Mouse (Mus musculus): ENCODE measurements around the gene Clec4d. TPM values are rescaled to one million over a fixed set of nuclear protein-coding genes. Genes with fewer than 3 reads are reported as not detected.
A peak's percentile ranks its signal among the peaks of the same experiment; 100 is the strongest.
"Not testable (repeated sequence)": the region's sequence is repeated elsewhere in the genome, so short reads cannot be mapped to it uniquely, and the experiment has no call there.

Gene Clec4d
- polyA plus RNA-seq, 1 experiment from 2014 or later: not detected

DNA sequence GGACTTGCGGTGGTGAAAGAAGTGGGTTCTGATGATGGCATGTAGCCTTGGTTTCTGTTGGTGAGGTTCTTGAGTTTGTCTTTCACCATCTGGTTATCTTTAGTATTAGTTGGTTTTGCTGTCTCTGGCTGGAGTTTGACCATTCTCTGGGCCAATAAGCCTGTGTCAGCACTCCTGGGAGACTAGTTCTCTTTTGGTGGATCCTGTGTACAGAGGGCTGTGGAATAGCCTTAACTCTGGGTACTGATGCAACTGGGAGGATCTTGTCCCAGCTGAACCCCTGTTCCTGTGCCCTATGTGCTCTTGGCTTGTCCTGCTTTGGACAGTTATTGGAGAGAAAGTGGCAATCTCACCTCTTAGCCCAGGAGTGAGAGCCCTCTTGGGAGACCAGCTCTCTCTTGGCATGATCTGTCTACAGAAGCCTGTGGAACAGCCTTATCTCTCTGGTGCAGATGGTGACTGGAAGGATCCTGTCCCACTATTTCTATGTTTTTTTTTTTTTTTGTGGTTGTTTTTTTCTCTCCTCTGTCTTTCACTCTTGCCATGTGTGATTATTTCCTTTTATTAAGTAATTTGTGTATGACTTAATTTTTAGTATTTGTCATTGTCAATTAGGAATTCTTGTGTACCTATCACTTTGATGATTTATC is 31.0 kb downstream of the Clec4d start:
- WGBS: 93% methylated on average over 1 of the region's 1 CpGs
- no peaks in the 10 kb centered on the region for H3K9me3 ChIP-seq (ENCODE audit: control insufficient read depth, low read depth, low read length)
- H3K27me3 ChIP-seq (ENCODE audit: control insufficient read depth, insufficient read depth, low read length): no peaks in the 10 kb centered on the region
- H3K4me1 ChIP-seq (ENCODE audit: control insufficient read depth, insufficient read depth, low read length): no peaks in the 10 kb centered on the region
- no peak overlapping the region for H3K9ac ChIP-seq (replicated peaks; ENCODE audit: low read depth, low read length)
- H3K4me2 ChIP-seq (replicated peaks; ENCODE audit: low read depth, low read length): no peak overlapping the region
- no peaks in the 10 kb centered on the region for H3K36me3 ChIP-seq (ENCODE audit: control insufficient read depth, insufficient read depth, low read length)
- H3K4me3 ChIP-seq (ENCODE audit: low read depth, low read length): no peak overlapping the region
- peak; percentile 71; the same call in 1 of the 2 replicates for ATAC-seq (ENCODE audit: insufficient number of reproducible peaks, insufficient read depth, low FRiP score, low read depth)
- no peak overlapping the region for H3K27ac ChIP-seq (ENCODE audit: low read length)

- not testable (repeated sequence) for H3K4me2 ChIP-seq (replicated peaks; ENCODE audit: low read depth, low read length); H3K4me1 ChIP-seq (ENCODE audit: control insufficient read depth, insufficient read depth, low read length); H3K9me3 ChIP-seq (ENCODE audit: control insufficient read depth, low read depth, low read length); ATAC-seq (ENCODE audit: insufficient number of reproducible peaks, insufficient read depth, low FRiP score, low read depth); H3K27ac ChIP-seq (ENCODE audit: low read length); H3K27me3 ChIP-seq (ENCODE audit: control insufficient read depth, insufficient read depth, low read length); H3K4me3 ChIP-seq (ENCODE audit: low read depth, low read length); H3K9ac ChIP-seq (replicated peaks; ENCODE audit: low read depth, low read length); H3K36me3 ChIP-seq (ENCODE audit: control insufficient read depth, insufficient read depth, low read length)
- WGBS: 84% methylated on average over 11 of the region's 11 CpGs
Observed at GRCm38 (mm10) chr6:123293509-123293908, 31.6 kb downstream of the Clec4d start.

- no peak overlapping the region for H3K4me2 ChIP-seq (replicated peaks; ENCODE audit: low read depth, low read length)
- H3K27ac ChIP-seq (ENCODE audit: low read length): no peak overlapping the region
- no peak overlapping the region for H3K4me3 ChIP-seq (ENCODE audit: low read depth, low read length)
- no peak overlapping the region for H3K9ac ChIP-seq (replicated peaks; ENCODE audit: low read depth, low read length)
- no peaks in the 10 kb centered on the region for H3K9me3 ChIP-seq (ENCODE audit: control insufficient read depth, low read depth, low read length)
- no peaks in the 10 kb centered on the region for H3K4me1 ChIP-seq (ENCODE audit: control insufficient read depth, insufficient read depth, low read length)
- 62% methylated on average over 1 of the region's 1 CpGs for WGBS
- no peaks in the 10 kb centered on the region for H3K27me3 ChIP-seq (ENCODE audit: control insufficient read depth, insufficient read depth, low read length)
- no peaks in the 10 kb centered on the region for H3K36me3 ChIP-seq (ENCODE audit: control insufficient read depth, insufficient read depth, low read length)
- no peak for ATAC-seq (ENCODE audit: insufficient number of reproducible peaks, insufficient read depth, low FRiP score, low read depth)
Observed at GRCm38 (mm10) chr6:123296687-123297086, 34.8 kb downstream of the Clec4d start.

GRCm38 (mm10) chr6:123306315-123306714 is 44.4 kb downstream of the Clec4d start:
- not testable (repeated sequence) for H3K4me1 ChIP-seq (ENCODE audit: control insufficient read depth, insufficient read depth, low read length); H3K27me3 ChIP-seq (ENCODE audit: control insufficient read depth, insufficient read depth, low read length); H3K4me3 ChIP-seq (ENCODE audit: low read depth, low read length); H3K9me3 ChIP-seq (ENCODE audit: control insufficient read depth, low read depth, low read length); H3K27ac ChIP-seq (ENCODE audit: low read length); ATAC-seq (ENCODE audit: insufficient number of reproducible peaks, insufficient read depth, low FRiP score, low read depth); H3K36me3 ChIP-seq (ENCODE audit: control insufficient read depth, insufficient read depth, low read length); H3K9ac ChIP-seq (replicated peaks; ENCODE audit: low read depth, low read length); H3K4me2 ChIP-seq (replicated peaks; ENCODE audit: low read depth, low read length)
- 79% methylated on average over 7 of the region's 7 CpGs for WGBS

- Histone ChIP-seq H3K9me3 (ENCODE audit: control insufficient read depth, low read depth, low read length) (no peaks in the 10 kb centered on the region), H3K4me3 (ENCODE audit: low read depth, low read length) (no peak within 1 kb of the TSS), H3K27me3 (ENCODE audit: control insufficient read depth, insufficient read depth, low read length) (no peaks in the 10 kb centered on the region), H3K4me1 (ENCODE audit: control insufficient read depth, insufficient read depth, low read length) (no peaks in the 10 kb centered on the region), H3K36me3 (ENCODE audit: control insufficient read depth, insufficient read depth, low read length) (no peaks in the 10 kb centered on the region), H3K27ac (ENCODE audit: low read length) (no peak within 1 kb of the TSS), H3K9ac (replicated peaks; ENCODE audit: low read depth, low read length) (no peak within 1 kb of the TSS), H3K4me2 (replicated peaks; ENCODE audit: low read depth, low read length) (no peak within 1 kb of the TSS)
- 86% methylated on average over 2 of the region's 2 CpGs for WGBS
- no peak for ATAC-seq (ENCODE audit: insufficient number of reproducible peaks, insufficient read depth, low FRiP score, low read depth)
Observed at GRCm38 (mm10) chr6:123308033-123308432, 46.1 kb downstream of the Clec4d start, which contains the start of gene Vmn2r19. Gene Vmn2r19, plus strand, starts transcription at chr6:123308333.

Other genes starting within 250 kb of the Clec4d start
- gene Clec4b1, start 212.1 kb upstream of the Clec4d start, polyA plus RNA-seq (2014; fragmentation: Nextera tagmentation; extraction: Ambion mirVana): 0.39 TPM in 1 of 2 replicates, not detected in the other
- gene Clec4a2, start 155.7 kb upstream of the Clec4d start, polyA plus RNA-seq (2014; fragmentation: Nextera tagmentation; extraction: Ambion mirVana): 3.4 and 4.5 TPM in 2 replicates
- gene Clec4b2, start 89.2 kb upstream of the Clec4d start, polyA plus RNA-seq (2014; fragmentation: Nextera tagmentation; extraction: Ambion mirVana): not detected in 2 replicates
- gene Clec4n, start 32.3 kb upstream of the Clec4d start, polyA plus RNA-seq (2014; fragmentation: Nextera tagmentation; extraction: Ambion mirVana): 2.8 and 3.3 TPM in 2 replicates
- gene Clec4e, start 27.8 kb downstream of the Clec4d start, polyA plus RNA-seq (2014; fragmentation: Nextera tagmentation; extraction: Ambion mirVana): not detected in 2 replicates
- gene Vmn2r19, start 46.2 kb downstream of the Clec4d start, polyA plus RNA-seq (2014; fragmentation: Nextera tagmentation; extraction: Ambion mirVana): not detected in 2 replicates
- gene Vmn2r20, start 156.0 kb downstream of the Clec4d start, polyA plus RNA-seq (2014; fragmentation: Nextera tagmentation; extraction: Ambion mirVana): not detected in 2 replicates

Data from stomach, embryonic 14.5 days (tissue).